Mouse (Mus musculus): ENCODE measurements around the gene Gm20696. TPM values are rescaled to one million over a fixed set of nuclear protein-coding genes. Genes with fewer than 3 reads are reported as not detected.

Gm20696 gene
- total and polyA plus RNA-seq, 3 experiments, result 1.5 to 7.1 TPM; not detected in 1

DNA sequence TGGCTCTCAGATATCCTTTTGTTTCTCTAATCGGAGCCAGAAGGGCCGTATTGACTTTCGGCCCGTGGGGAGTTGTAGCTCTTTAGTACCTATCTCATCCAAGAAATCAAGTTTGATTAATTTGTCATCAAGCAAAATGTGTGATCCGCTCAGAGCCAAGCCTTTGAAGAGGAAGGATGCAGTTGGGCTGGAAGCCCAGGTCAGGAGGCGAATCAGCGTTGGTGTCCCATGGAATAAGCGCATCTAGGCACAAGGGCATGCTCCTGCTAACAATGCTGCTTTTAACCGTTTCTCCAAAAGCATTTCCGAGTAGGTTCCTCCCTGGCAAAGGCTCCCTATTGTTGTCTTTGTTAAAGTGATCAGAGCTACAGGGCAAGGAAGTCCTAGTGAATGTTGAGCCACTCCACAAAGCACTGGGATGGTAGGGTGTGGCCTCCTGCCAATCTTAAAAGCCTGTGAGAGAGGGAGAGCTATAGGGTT lies 51.3 kb downstream of the Gm20696 start:
- peaks cover 42% of the 10 kb centered on the region for H3K9me3 ChIP-seq (replicated peaks)
- DNase-seq (ENCODE audit: low spot score), result no peak
- no peaks in the 10 kb centered on the region for H3K36me3 ChIP-seq (replicated peaks)
- no peaks in the 10 kb centered on the region for H3K27me3 ChIP-seq (ENCODE audit: insufficient read depth, low read length)
- no peaks in the 10 kb centered on the region for H3K4me1 ChIP-seq (ENCODE audit: insufficient read depth, low read depth, low read length)
- TF ChIP-seq GATA1 (IDR thresholded peaks at IDR 0.05; ENCODE audit: borderline replicate concordance, low read length), result no peak
- TF ChIP-seq GATA2 (IDR thresholded peaks at IDR 0.05; ENCODE audit: borderline replicate concordance, low read depth, low read length), result no peak
- TF ChIP-seq CTCF (IDR thresholded peaks at IDR 0.05; ENCODE audit: low read depth, low read length), result no peak
- TF ChIP-seq TAL1 (conservative IDR thresholded peaks at IDR 0.05; ENCODE audit: low read depth, low read length), result no peak
- TF ChIP-seq POLR2AphosphoS5 (IDR thresholded peaks at IDR 0.05; ENCODE audit: insufficient replicate concordance, low read depth, low read length), result no peak
- no peak overlapping the region for H3K4me3 ChIP-seq (ENCODE audit: low read depth, low read length)
- no peak for ATAC-seq (ENCODE audit: extremely low read depth, insufficient number of reproducible peaks, low FRiP score, poor library complexity, severe bottlenecking)

DNA sequence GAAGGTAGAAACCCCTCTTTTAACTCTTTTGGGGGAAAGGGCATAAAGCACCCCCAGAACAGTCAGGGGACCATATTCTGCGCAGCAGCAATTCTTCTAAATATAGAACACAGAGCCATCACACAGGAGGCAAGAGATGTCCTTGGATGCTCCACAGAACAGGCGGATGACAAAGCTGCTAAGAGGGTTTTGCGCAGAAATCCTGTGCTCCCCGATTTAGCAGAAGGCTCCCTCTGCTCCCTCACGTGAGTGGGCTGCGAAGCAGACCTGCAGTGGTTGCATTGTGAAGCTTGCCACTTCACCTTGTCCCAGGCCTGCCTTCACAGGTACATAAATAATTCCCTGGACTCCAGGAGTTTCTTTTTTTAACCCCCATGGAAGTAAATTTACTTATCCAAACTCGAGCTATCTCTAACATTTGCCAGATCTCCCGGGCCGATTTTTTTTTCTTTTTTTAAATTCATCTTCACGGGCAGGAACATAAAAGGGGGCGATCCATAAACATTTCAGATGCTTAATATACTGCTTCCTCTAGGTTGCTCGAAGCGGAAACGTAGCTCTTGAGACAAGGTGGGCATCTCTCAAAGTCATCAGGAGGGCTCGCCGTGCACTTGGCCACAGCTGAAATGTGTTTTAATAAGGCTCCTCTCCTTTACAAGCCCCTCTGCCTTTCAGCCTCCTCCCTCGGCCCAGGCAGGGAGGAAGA lies 51.9 kb downstream of the Gm20696 start:
- no peaks in the 10 kb centered on the region for H3K27me3 ChIP-seq (ENCODE audit: insufficient read depth, low read length)
- ATAC-seq (ENCODE audit: extremely low read depth, insufficient number of reproducible peaks, low FRiP score, poor library complexity, severe bottlenecking) (no peak), DNase-seq (ENCODE audit: low spot score) (no peak)
- no peak for TF ChIP-seq TAL1 (conservative IDR thresholded peaks at IDR 0.05; ENCODE audit: low read depth, low read length)
- no peak for TF ChIP-seq GATA1 (IDR thresholded peaks at IDR 0.05; ENCODE audit: borderline replicate concordance, low read length)
- no peak for TF ChIP-seq CTCF (IDR thresholded peaks at IDR 0.05; ENCODE audit: low read depth, low read length)
- TF ChIP-seq GATA2 (IDR thresholded peaks at IDR 0.05; ENCODE audit: borderline replicate concordance, low read depth, low read length), result no peak
- no peak for TF ChIP-seq POLR2AphosphoS5 (IDR thresholded peaks at IDR 0.05; ENCODE audit: insufficient replicate concordance, low read depth, low read length)
- no peaks in the 10 kb centered on the region for H3K4me1 ChIP-seq (ENCODE audit: insufficient read depth, low read depth, low read length)
- peaks cover 40% of the 10 kb centered on the region for H3K9me3 ChIP-seq (replicated peaks)
- no peaks in the 10 kb centered on the region for H3K36me3 ChIP-seq (replicated peaks)
- H3K4me3 ChIP-seq (ENCODE audit: low read depth, low read length), result no peak overlapping the region

DNA sequence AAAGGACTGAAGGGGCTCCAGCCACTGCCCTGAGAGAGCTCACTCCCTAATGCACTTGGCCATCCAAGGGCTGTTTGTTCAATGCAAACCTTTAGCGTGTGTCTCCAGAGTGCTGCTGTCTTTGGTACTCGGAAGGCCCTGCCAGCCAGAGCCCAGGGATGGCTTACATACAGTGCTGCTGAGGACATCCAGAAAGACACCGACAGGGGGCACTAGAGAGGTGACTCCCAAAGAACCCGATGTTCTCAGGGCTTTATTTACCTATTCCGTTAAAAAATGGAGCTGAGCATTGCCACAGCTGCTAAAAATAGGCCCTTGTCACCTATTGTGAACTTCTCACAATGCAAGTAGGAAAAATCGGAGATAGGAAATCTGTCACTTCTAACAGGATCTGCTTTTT lies 54.7 kb downstream of the Gm20696 start:
- no peak for TF ChIP-seq GATA2 (IDR thresholded peaks at IDR 0.05; ENCODE audit: borderline replicate concordance, low read depth, low read length)
- TF ChIP-seq CTCF (IDR thresholded peaks at IDR 0.05; ENCODE audit: low read depth, low read length), result no peak
- TF ChIP-seq TAL1 (conservative IDR thresholded peaks at IDR 0.05; ENCODE audit: low read depth, low read length), result no peak
- TF ChIP-seq POLR2AphosphoS5 (IDR thresholded peaks at IDR 0.05; ENCODE audit: insufficient replicate concordance, low read depth, low read length), result no peak
- no peak for TF ChIP-seq GATA1 (IDR thresholded peaks at IDR 0.05; ENCODE audit: borderline replicate concordance, low read length)
- no peaks in the 10 kb centered on the region for H3K4me1 ChIP-seq (ENCODE audit: insufficient read depth, low read depth, low read length)
- peaks cover 38% of the 10 kb centered on the region for H3K9me3 ChIP-seq (replicated peaks)
- ATAC-seq (ENCODE audit: extremely low read depth, insufficient number of reproducible peaks, low FRiP score, poor library complexity, severe bottlenecking), result no peak
- H3K36me3 ChIP-seq (replicated peaks), result no peaks in the 10 kb centered on the region
- no peak for DNase-seq (ENCODE audit: low spot score)
- no peaks in the 10 kb centered on the region for H3K27me3 ChIP-seq (ENCODE audit: insufficient read depth, low read length)
- no peak overlapping the region for H3K4me3 ChIP-seq (ENCODE audit: low read depth, low read length)

DNA sequence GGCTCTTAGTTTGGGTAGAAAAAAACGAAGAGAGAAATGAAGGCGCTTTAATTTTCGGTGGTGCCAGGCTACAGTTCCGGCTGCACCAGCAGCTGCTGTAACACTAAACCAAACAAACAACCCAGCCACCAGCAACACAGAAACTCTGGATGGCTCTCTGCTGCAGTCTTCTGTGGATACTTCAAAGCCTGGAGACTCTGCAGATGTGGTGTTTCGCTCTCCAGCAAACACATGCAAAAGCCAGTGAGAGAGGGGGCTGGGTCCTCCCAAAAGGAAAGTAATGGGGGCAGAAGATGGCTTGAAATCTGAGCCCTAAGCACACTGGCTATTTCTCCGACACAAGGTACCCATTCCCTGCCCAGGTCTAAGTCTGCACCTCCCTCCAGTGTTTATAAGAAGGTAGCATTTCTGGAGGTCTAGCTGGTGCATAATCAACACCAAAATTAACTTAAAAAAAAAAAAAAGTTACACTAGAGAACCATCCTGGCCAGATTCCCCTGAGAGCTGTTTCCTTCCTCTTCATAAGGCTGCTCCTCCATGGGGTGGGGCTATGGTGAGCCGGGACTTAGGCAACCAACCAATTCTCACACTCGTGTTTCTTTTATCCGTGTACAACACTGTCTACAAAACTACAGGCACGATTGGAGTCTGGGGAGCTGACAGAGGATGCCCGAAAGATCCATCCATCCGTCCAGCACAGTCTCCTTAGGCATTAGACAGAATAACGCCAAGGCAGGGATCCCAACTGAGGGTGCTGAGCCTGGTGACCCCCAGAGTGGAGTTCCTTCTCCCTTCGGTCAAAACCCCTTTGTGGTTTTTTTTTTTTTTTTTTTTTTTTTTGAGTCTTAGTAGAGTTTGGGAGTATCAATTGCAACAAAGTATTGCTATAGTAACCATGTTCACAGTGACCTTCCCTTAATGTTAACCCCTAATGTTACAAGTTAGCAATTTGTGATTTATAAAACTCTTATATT lies 55.9 kb downstream of the Gm20696 start:
- TF ChIP-seq GATA1 (IDR thresholded peaks at IDR 0.05; ENCODE audit: borderline replicate concordance, low read length), result no peak
- TF ChIP-seq CTCF (IDR thresholded peaks at IDR 0.05; ENCODE audit: low read depth, low read length), result no peak
- no peak for TF ChIP-seq TAL1 (conservative IDR thresholded peaks at IDR 0.05; ENCODE audit: low read depth, low read length)
- no peak for TF ChIP-seq POLR2AphosphoS5 (IDR thresholded peaks at IDR 0.05; ENCODE audit: insufficient replicate concordance, low read depth, low read length)
- TF ChIP-seq GATA2 (IDR thresholded peaks at IDR 0.05; ENCODE audit: borderline replicate concordance, low read depth, low read length), result no peak
- no peaks in the 10 kb centered on the region for H3K4me1 ChIP-seq (ENCODE audit: insufficient read depth, low read depth, low read length)
- no peaks in the 10 kb centered on the region for H3K36me3 ChIP-seq (replicated peaks)
- ATAC-seq (ENCODE audit: extremely low read depth, insufficient number of reproducible peaks, low FRiP score, poor library complexity, severe bottlenecking) (no peak), DNase-seq (ENCODE audit: low spot score) (no peak)
- no peaks in the 10 kb centered on the region for H3K27me3 ChIP-seq (ENCODE audit: insufficient read depth, low read length)
- H3K4me3 ChIP-seq (ENCODE audit: low read depth, low read length), result no peak overlapping the region
- peaks cover 37% of the 10 kb centered on the region for H3K9me3 ChIP-seq (replicated peaks)

DNA sequence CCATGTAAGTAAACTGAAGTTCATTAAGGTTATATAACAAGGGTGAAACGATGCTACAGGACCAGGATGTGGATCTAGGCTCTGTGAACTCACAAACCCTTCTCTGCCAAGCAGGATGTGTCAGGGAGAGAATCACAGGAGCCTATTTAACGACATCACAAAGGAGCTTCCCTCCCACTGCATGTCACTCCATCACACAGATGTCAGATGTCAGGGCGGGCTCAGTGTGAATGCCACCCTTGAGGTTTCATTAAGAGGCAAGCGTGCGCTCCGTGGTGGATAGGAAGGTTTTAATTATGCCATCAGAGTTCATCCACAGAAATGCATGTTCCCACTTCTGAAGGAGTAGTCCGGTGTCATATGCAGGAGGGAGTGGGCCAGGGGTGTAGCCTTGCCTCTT lies 60.5 kb downstream of the Gm20696 start:
- ATAC-seq (ENCODE audit: extremely low read depth, insufficient number of reproducible peaks, low FRiP score, poor library complexity, severe bottlenecking) (no peak), DNase-seq (ENCODE audit: low spot score) (no peak)
- Histone ChIP-seq H3K27me3 (ENCODE audit: insufficient read depth, low read length) (no peaks in the 10 kb centered on the region), H3K9me3 (replicated peaks) (peaks cover 23% of the 10 kb centered on the region), H3K36me3 (replicated peaks) (no peaks in the 10 kb centered on the region), H3K4me3 (ENCODE audit: low read depth, low read length) (no peak overlapping the region), H3K4me1 (ENCODE audit: insufficient read depth, low read depth, low read length) (no peaks in the 10 kb centered on the region)
- TF ChIP-seq TAL1 (conservative IDR thresholded peaks at IDR 0.05; ENCODE audit: low read depth, low read length) (no peak), CTCF (IDR thresholded peaks at IDR 0.05; ENCODE audit: low read depth, low read length) (no peak), GATA2 (IDR thresholded peaks at IDR 0.05; ENCODE audit: borderline replicate concordance, low read depth, low read length) (no peak), POLR2AphosphoS5 (IDR thresholded peaks at IDR 0.05; ENCODE audit: insufficient replicate concordance, low read depth, low read length) (no peak), GATA1 (IDR thresholded peaks at IDR 0.05; ENCODE audit: borderline replicate concordance, low read length) (no peak)

DNA sequence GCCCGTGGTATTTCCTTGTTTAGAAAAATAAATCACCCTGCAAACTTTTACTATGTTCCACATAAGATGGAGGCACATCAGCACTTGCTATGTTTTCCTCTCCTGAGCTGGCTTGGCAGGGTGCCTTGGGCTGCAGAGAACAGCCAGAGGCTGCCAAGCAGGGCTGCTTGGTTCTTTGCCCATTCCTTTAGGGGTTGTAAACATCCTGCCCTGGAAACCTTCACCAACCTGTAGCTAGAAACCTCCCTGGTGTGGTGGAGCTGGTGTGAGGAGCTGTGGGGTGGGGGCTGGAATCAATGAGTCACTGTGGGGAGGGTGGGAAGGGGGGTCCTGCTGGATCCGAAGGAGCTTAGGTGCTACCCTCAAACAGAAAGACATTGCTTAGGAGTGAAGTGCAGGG lies 61.8 kb downstream of the Gm20696 start:
- no peak for ATAC-seq (ENCODE audit: extremely low read depth, insufficient number of reproducible peaks, low FRiP score, poor library complexity, severe bottlenecking)
- Histone ChIP-seq H3K27me3 (ENCODE audit: insufficient read depth, low read length) (no peaks in the 10 kb centered on the region), H3K4me3 (ENCODE audit: low read depth, low read length) (no peak overlapping the region), H3K9me3 (replicated peaks) (peaks cover 20% of the 10 kb centered on the region), H3K36me3 (replicated peaks) (no peaks in the 10 kb centered on the region), H3K4me1 (ENCODE audit: insufficient read depth, low read depth, low read length) (no peaks in the 10 kb centered on the region)
- TF ChIP-seq GATA2 (IDR thresholded peaks at IDR 0.05; ENCODE audit: borderline replicate concordance, low read depth, low read length) (no peak), CTCF (IDR thresholded peaks at IDR 0.05; ENCODE audit: low read depth, low read length) (no peak), POLR2AphosphoS5 (IDR thresholded peaks at IDR 0.05; ENCODE audit: insufficient replicate concordance, low read depth, low read length) (no peak), TAL1 (conservative IDR thresholded peaks at IDR 0.05; ENCODE audit: low read depth, low read length) (no peak), GATA1 (IDR thresholded peaks at IDR 0.05; ENCODE audit: borderline replicate concordance, low read length) (no peak)
- no peak for DNase-seq (ENCODE audit: low spot score)

Data from G1E (cell line).